Comparison of ENCODE assay signal across 21 mouse cellular contexts in the genomic region with DNA sequence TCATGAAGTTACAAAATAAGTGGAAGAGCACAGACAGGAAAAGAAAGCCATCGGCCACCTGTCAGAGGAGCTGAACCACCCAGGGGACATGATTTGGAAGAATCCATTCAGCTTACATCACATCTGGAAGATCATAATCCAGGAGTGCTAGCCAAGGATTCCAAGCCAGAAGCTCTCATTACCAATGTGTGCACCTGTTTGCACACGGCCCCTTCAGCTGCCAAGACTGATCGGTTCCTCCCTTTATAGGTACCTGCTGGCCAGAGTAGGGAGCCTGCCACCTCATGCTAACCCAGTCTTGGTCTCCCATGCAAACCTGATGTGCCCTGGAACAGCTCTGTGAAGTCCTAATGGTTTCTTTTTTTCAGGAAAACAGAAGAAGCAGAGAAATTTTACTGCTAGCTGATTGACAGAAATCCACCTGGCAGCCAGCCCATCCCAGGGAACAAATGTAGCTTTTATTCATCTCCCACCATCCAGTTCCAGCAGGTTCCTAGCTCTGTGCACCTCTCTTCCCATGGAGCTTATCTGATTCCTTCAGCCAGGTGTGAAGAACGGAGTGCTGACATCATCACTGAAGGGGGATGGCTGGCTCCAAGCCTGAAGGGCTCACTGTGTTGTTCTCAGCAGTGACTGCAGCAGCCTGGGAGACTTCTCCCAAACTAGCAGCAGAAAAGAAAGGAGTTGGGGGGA. TPM values are rescaled to one million over a fixed set of nuclear protein-coding genes. Genes with fewer than 3 reads are reported as not detected.
DNase-seq lines count a peak whose midpoint lies in the region; ATAC-seq and TF ChIP-seq lines count a peak whose summit lies in the region.
"Had no signal": no experiment of that assay in that cellular context is flagged by ENCODE, and none has a peak within 500 bp of the region (broad histone marks: within the 10 kb centered on the region; RNA-seq: fewer than 3 reads in every experiment).

No protein-coding gene starts in this region.

- no peaks in the 10 kb centered on the region for H3K4me1 ChIP-seq in embryonic facial prominence, embryonic 14.5 days (ENCODE audit: control insufficient read depth, insufficient read depth, low read length)
- no peaks in the 10 kb centered on the region for H3K4me1 ChIP-seq in embryonic facial prominence, embryonic 10.5 days
- H3K4me1 ChIP-seq in kidney, postnatal 0 days (replicated peaks; ENCODE audit: insufficient read depth, low read length), result no peaks in the 10 kb centered on the region
- H3K4me1 ChIP-seq in lung, embryonic 14.5 days (ENCODE audit: insufficient read depth), result no peaks in the 10 kb centered on the region
- H3K4me1 ChIP-seq: forebrain, embryonic 10.5 days; hindbrain, embryonic 10.5 days; midbrain, embryonic 12.5 days; neural tube, embryonic 15.5 days; stomach, embryonic 15.5 days had no signal

- H3K36me3 ChIP-seq in embryonic facial prominence, embryonic 14.5 days (ENCODE audit: control insufficient read depth, insufficient read depth, low read length), result no peaks in the 10 kb centered on the region
- H3K36me3 ChIP-seq in embryonic facial prominence, embryonic 10.5 days (replicated peaks), result no peaks in the 10 kb centered on the region
- H3K36me3 ChIP-seq in kidney, postnatal 0 days (ENCODE audit: insufficient read depth, low read length), result no peaks in the 10 kb centered on the region
- H3K36me3 ChIP-seq in lung, embryonic 14.5 days (ENCODE audit: insufficient read depth), result no peaks in the 10 kb centered on the region
- H3K36me3 ChIP-seq: forebrain, embryonic 10.5 days; heart, embryonic 12.5 days; hindbrain, embryonic 10.5 days; midbrain, embryonic 12.5 days; neural tube, embryonic 15.5 days; stomach, embryonic 15.5 days had no signal

- DNase-seq in embryonic facial prominence, embryonic 14.5 days (ENCODE audit: low spot score), result peak; percentile 70
- no peak for DNase-seq in embryonic facial prominence, embryonic 10.5 days (ENCODE audit: low spot score)
- DNase-seq in kidney, postnatal 0 days (ENCODE audit: low spot score), result peak; percentile 19
- DNase-seq in kidney, postnatal 14 days, result no peak
- DNase-seq in lung, embryonic 14.5 days, result peak; percentile 28
- DNase-seq in lung, adult 18-20 months, result no peak
- peak; percentile 5 for DNase-seq in urinary bladder, postnatal 14 days (ENCODE audit: low spot score)
- no peak for DNase-seq in urinary bladder, postnatal 25 days (ENCODE audit: low spot score)
- DNase-seq: adrenal gland, postnatal 10 days; cerebellum, adult 8-10 months; gastrocnemius, postnatal 25 days; heart, adult 18-20 months; heart, postnatal 10 days had no signal

- no peaks in the 10 kb centered on the region for H3K9me3 ChIP-seq in embryonic facial prominence, embryonic 14.5 days (ENCODE audit: control insufficient read depth, low read length)
- H3K9me3 ChIP-seq in embryonic facial prominence, embryonic 10.5 days, result no peaks in the 10 kb centered on the region
- H3K9me3 ChIP-seq in kidney, postnatal 0 days (replicated peaks; ENCODE audit: low read length), result no peaks in the 10 kb centered on the region
- H3K9me3 ChIP-seq in lung, embryonic 14.5 days (ENCODE audit: low read depth, low read length), result no peaks in the 10 kb centered on the region
- H3K9me3 ChIP-seq: forebrain, embryonic 10.5 days; heart, embryonic 12.5 days; hindbrain, embryonic 10.5 days; midbrain, embryonic 12.5 days; neural tube, embryonic 15.5 days; stomach, embryonic 15.5 days had no signal

- no peak overlapping the region for H3K4me2 ChIP-seq in embryonic facial prominence, embryonic 14.5 days (ENCODE audit: low read depth, low read length)
- no peak overlapping the region for H3K4me2 ChIP-seq in kidney, postnatal 0 days (ENCODE audit: low read length)
- H3K4me2 ChIP-seq in lung, embryonic 14.5 days, result no peak overlapping the region
- H3K4me2 ChIP-seq: heart, embryonic 12.5 days; midbrain, embryonic 12.5 days; neural tube, embryonic 15.5 days; stomach, embryonic 15.5 days had no signal

- 62% methylated on average over 4 of the region's 4 CpGs for WGBS in embryonic facial prominence, embryonic 14.5 days
- WGBS in embryonic facial prominence, embryonic 10.5 days, result 89% methylated on average over 4 of the region's 4 CpGs
- 71% methylated on average over 4 of the region's 4 CpGs for WGBS in kidney, postnatal 0 days
- WGBS in lung, embryonic 14.5 days, result 75% methylated on average over 4 of the region's 4 CpGs

- no peak for TF ChIP-seq CTCF in kidney, postnatal 0 days (IDR thresholded peaks at IDR 0.05; ENCODE audit: low read depth)
- TF ChIP-seq CTCF in lung, embryonic 14.5 days (IDR thresholded peaks at IDR 0.05; ENCODE audit: low read depth), result no peak

- no peak overlapping the region for H3K4me3 ChIP-seq in embryonic facial prominence, embryonic 14.5 days (ENCODE audit: low read depth, low read length)
- H3K4me3 ChIP-seq in embryonic facial prominence, embryonic 10.5 days, result no peak overlapping the region
- no peak overlapping the region for H3K4me3 ChIP-seq in kidney, postnatal 0 days (replicated peaks; ENCODE audit: low read depth, low read length)
- no peak overlapping the region for H3K4me3 ChIP-seq in lung, embryonic 14.5 days (ENCODE audit: low read depth, low read length)
- H3K4me3 ChIP-seq: forebrain, embryonic 10.5 days; heart, embryonic 12.5 days; hindbrain, embryonic 10.5 days; left cerebral cortex, adult 2 months; midbrain, embryonic 12.5 days; neural tube, embryonic 15.5 days; stomach, embryonic 15.5 days had no signal

- H3K27me3 ChIP-seq in embryonic facial prominence, embryonic 14.5 days (replicated peaks; ENCODE audit: control insufficient read depth, insufficient read depth, low read length), result no peaks in the 10 kb centered on the region
- no peaks in the 10 kb centered on the region for H3K27me3 ChIP-seq in embryonic facial prominence, embryonic 10.5 days (replicated peaks; ENCODE audit: low read depth, poor library complexity, severe bottlenecking)
- H3K27me3 ChIP-seq in kidney, postnatal 0 days (ENCODE audit: insufficient read depth, low read length), result no peaks in the 10 kb centered on the region
- H3K27me3 ChIP-seq in lung, embryonic 14.5 days (ENCODE audit: insufficient read depth, low read length), result no peaks in the 10 kb centered on the region
- H3K27me3 ChIP-seq: heart, embryonic 12.5 days; midbrain, embryonic 12.5 days; neural tube, embryonic 15.5 days; stomach, embryonic 15.5 days had no signal

- peak; percentile 76; the same call in 1 of the 2 replicates for ATAC-seq in embryonic facial prominence, embryonic 14.5 days (ENCODE audit: low read depth)
- peak; percentile 69 for ATAC-seq in kidney, postnatal 0 days (replicated peaks; ENCODE audit: low FRiP score, low read depth)
- ATAC-seq in lung, embryonic 14.5 days (ENCODE audit: insufficient read depth), result peak; percentile 62; the same call in 1 of the 2 replicates
- ATAC-seq: intestine, postnatal 0 days had no signal

- no peak overlapping the region for H3K27ac ChIP-seq in embryonic facial prominence, embryonic 14.5 days (replicated peaks; ENCODE audit: low read depth, low read length)
- no peak overlapping the region for H3K27ac ChIP-seq in embryonic facial prominence, embryonic 10.5 days (replicated peaks)
- H3K27ac ChIP-seq in kidney, postnatal 0 days, result no peak overlapping the region
- no peak overlapping the region for H3K27ac ChIP-seq in lung, embryonic 14.5 days (ENCODE audit: low read depth)
- H3K27ac ChIP-seq: forebrain, embryonic 10.5 days; hindbrain, embryonic 10.5 days; left cerebral cortex, adult 2 months; midbrain, embryonic 12.5 days; neural tube, embryonic 15.5 days; stomach, embryonic 15.5 days had no signal

- H3K9ac ChIP-seq in embryonic facial prominence, embryonic 14.5 days (ENCODE audit: low read depth, low read length), result no peak overlapping the region
- no peak overlapping the region for H3K9ac ChIP-seq in kidney, postnatal 0 days (ENCODE audit: low read depth, low read length)
- peak overlapping the region; percentile 20; the same call in 1 of the 2 replicates for H3K9ac ChIP-seq in lung, embryonic 14.5 days
- H3K9ac ChIP-seq: heart, embryonic 12.5 days; midbrain, embryonic 12.5 days; neural tube, embryonic 15.5 days; stomach, embryonic 15.5 days had no signal

RNA-seq across cellular contexts. Expression of gene Rbms3, which starts 11.5 kb away (rescaled TPM):
- 86.1 and 98.9 TPM in 2 replicates for polyA plus RNA-seq in embryonic facial prominence, embryonic 14.5 days (2014; fragmentation: Nextera tagmentation; extraction: Ambion mirVana)
- 23.5 and 29.9 TPM in 2 replicates for polyA plus RNA-seq in embryonic facial prominence, embryonic 10.5 days (2016; fragmentation: Nextera tagmentation; extraction: Ambion mirVana)
- polyA plus RNA-seq in kidney, postnatal 0 days (2015; fragmentation: Nextera tagmentation; extraction: Ambion mirVana), result 44.5 and 50.9 TPM in 2 replicates
- 116 and 117 TPM in 2 replicates for polyA plus RNA-seq in lung, embryonic 14.5 days (2014; fragmentation: Nextera tagmentation; extraction: Ambion mirVana)

Comparison
In these comparisons a context has a peak if more than half of its experiments do, and no peak if none do; other contexts are left out.
1. DNase-seq: peak in embryonic facial prominence, embryonic 14.5 days (single experiment), kidney, postnatal 0 days (single experiment), lung, embryonic 14.5 days (single experiment) and urinary bladder, postnatal 14 days (single experiment); none in embryonic facial prominence, embryonic 10.5 days (single experiment), kidney, postnatal 14 days (single experiment), lung, adult 18-20 months (0 of 2) and urinary bladder, postnatal 25 days (single experiment).
2. Peak in every context shown above with its lines, with median percentiles within 50 percentile points of each other: ATAC-seq.